9 mouse cellular contexts compared by ENCODE assay signal in genomic region chr10:13913689-13914088, GRCm38 (mm10). TPM values are rescaled to one million over a fixed set of nuclear protein-coding genes. Genes with fewer than 3 reads are reported as not detected.
DNase-seq lines count a peak whose midpoint lies in the region.
"Had no signal": no experiment of that assay in that cellular context is flagged by ENCODE, and none has a peak within 500 bp of the region (broad histone marks: within the 10 kb centered on the region; RNA-seq: fewer than 3 reads in every experiment).

No protein-coding gene starts in this region.

- peak; percentile 28 to 36 for DNase-seq in heart, adult 18-20 months
- DNase-seq in heart, postnatal 25 days (ENCODE audit: low spot score) = no peak
- peak; percentile 7 to 21 for DNase-seq in spleen, adult 18-20 months
- no peak for DNase-seq in spleen, postnatal 4 days (ENCODE audit: low spot score in 2 of 2)
- peak; percentile 26 to 60 for DNase-seq in kidney, postnatal 36 days
- peak; percentile 37 for DNase-seq in thymus, postnatal 4 days
- no peak for DNase-seq in ovary, postnatal 14 days (ENCODE audit: low spot score)
- DNase-seq in limb, embryonic 10.5 days (ENCODE audit: low spot score) = no peak

- intact Hi-C loops in heart, postnatal 25 days (cut with DNase I) = loop anchor here (10.0 kb wide), 1 partner anchor 291 kb away; no protein-coding TSS in a partner anchor

- H3K27me3 ChIP-seq in limb, embryonic 10.5 days (ENCODE audit: low read depth, poor library complexity, severe bottlenecking) = no peaks in the 10 kb centered on the region

- no peak overlapping the region for H3K27ac ChIP-seq in limb, embryonic 10.5 days

- no peaks in the 10 kb centered on the region for H3K36me3 ChIP-seq in limb, embryonic 10.5 days

- H3K9me3 ChIP-seq in limb, embryonic 10.5 days (replicated peaks) = no peaks in the 10 kb centered on the region

- H3K4me3 ChIP-seq in limb, embryonic 10.5 days = no peak overlapping the region
- H3K4me3 ChIP-seq: myocyte had no signal

- H3K4me1 ChIP-seq in limb, embryonic 10.5 days = no peaks in the 10 kb centered on the region

RNA-seq across cellular contexts. Expression of gene Aig1, which starts 44.9 kb away (rescaled TPM):
- 10 to 100 TPM; 56.8 to 61.4 TPM for total RNA-seq in heart, adult 18-20 months (2021)
- total RNA-seq in heart, postnatal 25 days (2021) = 10 to 100 TPM; 56.0 to 57.4 TPM
- 10.4 and 11.2 TPM in 2 replicates for polyA plus RNA-seq in limb, embryonic 10.5 days (2016; fragmentation: Nextera tagmentation; extraction: Ambion mirVana)

RNA-seq across cellular contexts. Expression of gene Hivep2, which starts 52.2 kb away (rescaled TPM):
- 10 to 100 TPM; 18.4 to 18.8 TPM for total RNA-seq in heart, adult 18-20 months (2021)
- 10 to 100 TPM; 17.8 to 28.8 TPM for total RNA-seq in heart, postnatal 25 days (2021)
- polyA plus RNA-seq in limb, embryonic 10.5 days (2016; fragmentation: Nextera tagmentation; extraction: Ambion mirVana) = 0.44 and 0.59 TPM in 2 replicates

Comparison
In these comparisons a context has a peak if more than half of its experiments do, and no peak if none do; other contexts are left out.
1. DNase-seq: peak in heart, adult 18-20 months (2 of 2), spleen, adult 18-20 months (2 of 2), kidney, postnatal 36 days (2 of 2) and thymus, postnatal 4 days (single experiment); none in heart, postnatal 25 days (single experiment), spleen, postnatal 4 days (0 of 2), ovary, postnatal 14 days (single experiment) and limb, embryonic 10.5 days (single experiment).